8 mouse cellular contexts compared by ENCODE assay signal in the genomic region with DNA sequence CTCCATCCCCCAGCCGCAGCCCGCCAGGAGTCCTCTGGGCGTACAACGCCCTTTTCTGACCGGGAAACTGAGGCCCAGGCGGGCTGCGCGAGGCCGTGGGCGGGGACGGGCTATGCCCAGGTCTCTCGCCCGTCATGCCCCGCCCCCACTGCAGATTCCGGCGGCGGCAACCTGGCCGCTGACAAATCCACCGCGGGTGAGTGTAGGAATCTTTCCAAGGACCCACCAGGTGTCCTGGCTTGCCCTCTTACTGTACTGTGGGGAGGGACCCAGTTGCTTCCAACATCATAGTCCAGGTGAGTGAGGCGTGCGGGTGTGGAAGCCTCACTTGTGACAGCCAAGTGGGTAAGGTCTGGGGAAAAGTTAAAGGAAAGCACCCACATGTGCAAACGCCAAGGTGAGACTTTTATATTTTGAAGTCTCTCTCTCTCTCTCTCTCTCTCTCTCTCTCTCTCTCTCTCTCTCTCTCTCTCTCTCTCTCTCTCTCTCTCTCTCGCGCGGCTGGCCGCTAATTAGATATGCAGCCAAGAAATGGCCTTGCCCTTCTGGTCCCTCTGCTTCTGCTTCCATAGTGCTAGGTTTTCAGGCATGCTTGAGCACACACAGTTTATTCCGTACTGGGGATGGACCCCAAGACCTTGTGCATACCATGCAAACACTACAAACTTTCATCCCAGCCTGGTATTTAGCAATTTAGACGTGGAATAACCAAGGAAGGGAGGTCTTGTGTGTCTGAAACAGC. TPM values are rescaled to one million over a fixed set of nuclear protein-coding genes. Genes with fewer than 3 reads are reported as not detected.
DNase-seq lines count a peak whose midpoint lies in the region; ATAC-seq and TF ChIP-seq lines count a peak whose summit lies in the region.

No protein-coding gene starts in this region.

- peak overlapping the region; percentile 84 for H3K27ac ChIP-seq in liver, postnatal 0 days (ENCODE audit: low read depth)
- peak overlapping the region; percentile 93 for H3K27ac ChIP-seq in neural tube, embryonic 13.5 days (replicated peaks)

- H3K27me3 ChIP-seq in C2C12 (ENCODE audit: control insufficient read depth, insufficient read depth, insufficient read length) = no peaks in the 10 kb centered on the region
- no peaks in the 10 kb centered on the region for H3K27me3 ChIP-seq in liver, postnatal 0 days (ENCODE audit: insufficient read depth, low read length)
- no peaks in the 10 kb centered on the region for H3K27me3 ChIP-seq in neural tube, embryonic 13.5 days

- H3K9me3 ChIP-seq in liver, postnatal 0 days (ENCODE audit: low read length) = no peaks in the 10 kb centered on the region
- H3K9me3 ChIP-seq in neural tube, embryonic 13.5 days = no peaks in the 10 kb centered on the region

- TF ChIP-seq EP300 in liver, postnatal 0 days (IDR thresholded peaks at IDR 0.05; ENCODE audit: low read depth) = no peak

- no peak for TF ChIP-seq CTCF in C2C12 (IDR thresholded peaks at IDR 0.05; ENCODE audit: control insufficient read depth, insufficient read depth, insufficient read length)
- TF ChIP-seq CTCF in liver, postnatal 0 days (IDR thresholded peaks at IDR 0.05; ENCODE audit: low read depth) = no peak

- peak; percentile 37 for ATAC-seq in granulocyte monocyte progenitor cell, adult 5-6 weeks (replicated peaks; ENCODE audit: poor library complexity, severe bottlenecking)
- ATAC-seq in liver, postnatal 0 days = peak; percentile 79
- ATAC-seq in neural tube, embryonic 13.5 days (ENCODE audit: low read depth) = peak; percentile 66

- H3K9ac ChIP-seq in liver, postnatal 0 days (replicated peaks) = peak overlapping the region; percentile 91
- H3K9ac ChIP-seq in neural tube, embryonic 13.5 days = peak overlapping the region; percentile 94

- peaks cover 24% of the 10 kb centered on the region for H3K79me2 ChIP-seq in C2C12 (ENCODE audit: control insufficient read depth, insufficient read depth)

- H3K4me1 ChIP-seq in liver, postnatal 0 days (ENCODE audit: insufficient read depth) = peaks cover 23% of the 10 kb centered on the region
- H3K4me1 ChIP-seq in neural tube, embryonic 13.5 days (replicated peaks) = peaks cover 31% of the 10 kb centered on the region

- H3K4me2 ChIP-seq in liver, postnatal 0 days (ENCODE audit: low read depth, low read length) = peak overlapping the region; percentile 100
- peak overlapping the region; percentile 94 for H3K4me2 ChIP-seq in neural tube, embryonic 13.5 days

- H3K4me3 ChIP-seq in C2C12 (ENCODE audit: insufficient read depth, poor library complexity, severe bottlenecking) = peak overlapping the region; percentile 60
- peak overlapping the region; percentile 94 for H3K4me3 ChIP-seq in liver, postnatal 0 days (ENCODE audit: low read depth, low read length)
- H3K4me3 ChIP-seq in neural tube, embryonic 13.5 days = peak overlapping the region; percentile 84

- peak overlapping the region; percentile 83 for H3ac ChIP-seq in C2C12 (ENCODE audit: control insufficient read depth, insufficient read length, low read depth)

- H3K79me3 ChIP-seq in C2C12 (ENCODE audit: low read depth) = peaks cover 9% of the 10 kb centered on the region

- DNase-seq in ZHBTc4 (ENCODE audit: low read depth, low spot score) = peak; percentile 68
- DNase-seq in embryo, embryonic 10 days (ENCODE audit: low spot score) = peak; percentile 47
- peak; percentile 57 to 60 for DNase-seq in kidney, adult 8-10 months
- peak; percentile 81 for DNase-seq in liver, postnatal 0 days
- peak; percentile 73 for DNase-seq in thymus, postnatal 25 days

- peaks cover 7% of the 10 kb centered on the region for H3K36me3 ChIP-seq in C2C12 (ENCODE audit: control insufficient read depth, insufficient read depth)
- peaks cover 25% of the 10 kb centered on the region for H3K36me3 ChIP-seq in liver, postnatal 0 days (replicated peaks; ENCODE audit: insufficient read depth, low read length)
- H3K36me3 ChIP-seq in neural tube, embryonic 13.5 days = peaks cover 28% of the 10 kb centered on the region

- WGBS in liver, postnatal 0 days (ENCODE audit: insufficient replicate concordance) = under 1% methylated on average over 29 of the region's 29 CpGs
- WGBS in neural tube, embryonic 13.5 days = under 1% methylated on average over 28 of the region's 29 CpGs

TF ChIP-seq in C2C12, 6 proteins besides CTCF, POLR2A, EP300 and RAD21:
- TF ChIP-seq CEBPB (IDR thresholded peaks at IDR 0.05; ENCODE audit: low read depth) (no peak), MYOD1 (IDR thresholded peaks at IDR 0.05; ENCODE audit: control insufficient read depth, insufficient read length, low read depth) (no peak), USF1 (IDR thresholded peaks at IDR 0.05; ENCODE audit: low read depth) (no peak), MAX (IDR thresholded peaks at IDR 0.05) (no peak), FOSL1 (IDR thresholded peaks at IDR 0.05; ENCODE audit: insufficient read depth, low read length, poor library complexity, severe bottlenecking) (no peak), MYOG (IDR thresholded peaks at IDR 0.05; ENCODE audit: control insufficient read depth, extremely low read depth, insufficient read length) (no peak)

RNA-seq across cellular contexts. Expression of a gene that starts 0.6 kb away (rescaled TPM):
- polyA plus RNA-seq in C2C12 (2012; fragmentation: generic; extraction: Trizol) = 4.6 TPM
- total RNA-seq in granulocyte monocyte progenitor cell, adult 5-6 weeks (2014; fragmentation: Nextera tagmentation) = 5.9 and 8.6 TPM in 2 replicates
- total RNA-seq in granulocyte monocyte progenitor cell, adult 5-6 weeks (2017) = 7.6 and 7.8 TPM in 2 replicates
- 1.5 and 1.9 TPM in 2 replicates for polyA plus RNA-seq in liver, postnatal 0 days (2015; fragmentation: Nextera tagmentation; extraction: Ambion mirVana)
- 11.8 and 14.3 TPM in 2 replicates for polyA plus RNA-seq in neural tube, embryonic 13.5 days (2015; fragmentation: Nextera tagmentation; extraction: Ambion mirVana)

RNA-seq across cellular contexts. Expression of a gene that starts 11.4 kb away (rescaled TPM):
- polyA plus RNA-seq in C2C12 (2012; fragmentation: generic; extraction: Trizol) = 1.7 TPM
- 5.4 and 9.5 TPM in 2 replicates for total RNA-seq in granulocyte monocyte progenitor cell, adult 5-6 weeks (2014; fragmentation: Nextera tagmentation)
- total RNA-seq in granulocyte monocyte progenitor cell, adult 5-6 weeks (2017) = 3.0 and 4.0 TPM in 2 replicates
- 1.6 and 1.8 TPM in 2 replicates for polyA plus RNA-seq in liver, postnatal 0 days (2015; fragmentation: Nextera tagmentation; extraction: Ambion mirVana)
- polyA plus RNA-seq in neural tube, embryonic 13.5 days (2015; fragmentation: Nextera tagmentation; extraction: Ambion mirVana) = 12.0 and 12.4 TPM in 2 replicates

RNA-seq across cellular contexts. Expression of a gene that starts 31.7 kb away (rescaled TPM):
- 0.05 TPM for polyA plus RNA-seq in C2C12 (2012; fragmentation: generic; extraction: Trizol)
- not detected in 2 replicates for total RNA-seq in granulocyte monocyte progenitor cell, adult 5-6 weeks (2014; fragmentation: Nextera tagmentation)
- total RNA-seq in granulocyte monocyte progenitor cell, adult 5-6 weeks (2017) = not detected in 2 replicates
- polyA plus RNA-seq in liver, postnatal 0 days (2015; fragmentation: Nextera tagmentation; extraction: Ambion mirVana) = 103 and 122 TPM in 2 replicates
- polyA plus RNA-seq in neural tube, embryonic 13.5 days (2015; fragmentation: Nextera tagmentation; extraction: Ambion mirVana) = 0.21 and 0.32 TPM in 2 replicates

RNA-seq across cellular contexts. Expression of a gene that starts 32.6 kb away (rescaled TPM):
- polyA plus RNA-seq in C2C12 (2012; fragmentation: generic; extraction: Trizol) = 606 TPM
- total RNA-seq in granulocyte monocyte progenitor cell, adult 5-6 weeks (2014; fragmentation: Nextera tagmentation) = 599 and 728 TPM in 2 replicates
- 489 and 493 TPM in 2 replicates for total RNA-seq in granulocyte monocyte progenitor cell, adult 5-6 weeks (2017)
- polyA plus RNA-seq in liver, postnatal 0 days (2015; fragmentation: Nextera tagmentation; extraction: Ambion mirVana) = 56.0 and 59.1 TPM in 2 replicates
- polyA plus RNA-seq in neural tube, embryonic 13.5 days (2015; fragmentation: Nextera tagmentation; extraction: Ambion mirVana) = 223 and 229 TPM in 2 replicates

RNA-seq across cellular contexts. Expression of a gene that starts 39.1 kb away (rescaled TPM):
- 1.6 TPM for polyA plus RNA-seq in C2C12 (2012; fragmentation: generic; extraction: Trizol)
- 0.92 and 0.95 TPM in 2 replicates for total RNA-seq in granulocyte monocyte progenitor cell, adult 5-6 weeks (2014; fragmentation: Nextera tagmentation)
- total RNA-seq in granulocyte monocyte progenitor cell, adult 5-6 weeks (2017) = 0.26 and 0.88 TPM in 2 replicates
- polyA plus RNA-seq in liver, postnatal 0 days (2015; fragmentation: Nextera tagmentation; extraction: Ambion mirVana) = 0.05 TPM in 2 replicates
- polyA plus RNA-seq in neural tube, embryonic 13.5 days (2015; fragmentation: Nextera tagmentation; extraction: Ambion mirVana) = 0.45 and 0.70 TPM in 2 replicates

Comparison
In these comparisons a context has a peak if more than half of its experiments do, and no peak if none do; other contexts are left out.
1. Peak in every context shown above with its lines: DNase-seq, ATAC-seq, H3K4me3 ChIP-seq and H3K27ac ChIP-seq.
2. RNA of a gene that starts 31.7 kb away (polyA plus RNA-seq): 103 to 122 TPM in liver, postnatal 0 days; 0.21 to 0.32 TPM in neural tube, embryonic 13.5 days and 0.05 TPM in C2C12 (single experiment); every median in the first group is over 10 times any median in the second.